Mouse (Mus musculus) cerebellum, adult 11 months (tissue): ENCODE measurements around the gene Nrm.
A peak's percentile ranks its signal among the peaks of the same experiment; 100 is the strongest.

ENCODE experiments used
- DNase-seq: peaks from one replicate; pipeline ENCODE4 v3.0.0; 2022

The Nrm gene

DNA sequence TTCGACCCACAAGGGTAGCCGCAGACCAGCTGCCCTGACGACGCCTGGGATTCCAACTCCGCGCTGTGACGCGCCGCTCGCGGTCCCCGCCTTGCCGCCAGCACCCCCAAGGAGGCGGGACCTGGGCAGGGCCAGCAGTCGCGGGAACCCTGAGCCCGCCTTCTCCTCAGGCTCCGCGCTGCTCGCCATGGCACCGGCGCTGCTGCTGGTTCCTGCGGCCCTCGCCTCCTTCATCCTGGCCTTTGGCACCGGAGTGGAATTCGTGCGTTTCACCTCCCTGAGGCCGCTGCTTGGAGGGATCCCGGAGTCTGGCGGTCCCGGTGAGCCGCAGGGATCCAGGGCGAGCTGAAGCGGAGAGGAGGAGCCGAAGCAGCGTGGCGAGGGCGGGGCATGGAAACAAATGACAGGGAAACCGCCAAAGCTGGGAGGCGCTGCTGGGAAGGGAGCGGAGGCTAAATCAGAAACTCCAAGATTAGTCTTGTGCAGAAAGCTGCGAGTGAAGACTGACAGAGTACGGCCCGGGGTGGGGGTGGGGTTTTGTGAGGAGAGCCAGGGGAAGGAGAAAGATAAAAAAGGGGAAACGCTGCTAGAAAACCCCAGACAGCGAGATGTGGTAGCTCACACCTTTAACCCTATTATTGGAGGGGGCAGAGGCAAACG, at the start of gene Nrm:
Gene Nrm, plus strand, starts transcription at position 121 of the 660 bp plus-strand sequence.
- peak; percentile 87 for DNase-seq

- DNase-seq: no peak
Observed at GRCm38 (mm10) chr17:35812307-35812706, 48.8 kb upstream of the Nrm start.

GRCm38 (mm10) chr17:35812736-35813135, 48.4 kb upstream of the Nrm start:
- no peak for DNase-seq

DNA sequence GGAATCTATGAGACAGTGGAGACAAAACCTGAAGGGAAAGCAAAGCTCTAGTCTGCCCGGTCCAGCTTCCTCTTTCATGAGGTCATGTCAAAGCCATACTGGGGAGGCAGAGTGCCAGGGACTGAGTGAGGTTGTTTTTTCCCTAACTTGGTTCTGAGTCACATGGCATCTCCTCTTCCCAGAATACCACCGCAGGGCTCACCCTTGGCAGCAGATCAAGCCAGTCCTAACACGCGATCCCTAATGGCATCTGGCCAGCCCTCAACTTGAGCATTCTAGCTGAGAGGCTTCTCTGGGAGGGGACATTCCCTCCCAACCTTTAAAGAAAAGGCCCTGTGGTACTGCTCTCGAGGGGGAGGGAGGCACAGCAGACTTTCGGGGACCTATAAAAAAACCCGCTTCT, 47.9 kb upstream of the Nrm start:
- DNase-seq: no peak

GRCm38 (mm10) chr17:35813653-35814052, 47.5 kb upstream of the Nrm start:
- DNase-seq: no peak

DNA sequence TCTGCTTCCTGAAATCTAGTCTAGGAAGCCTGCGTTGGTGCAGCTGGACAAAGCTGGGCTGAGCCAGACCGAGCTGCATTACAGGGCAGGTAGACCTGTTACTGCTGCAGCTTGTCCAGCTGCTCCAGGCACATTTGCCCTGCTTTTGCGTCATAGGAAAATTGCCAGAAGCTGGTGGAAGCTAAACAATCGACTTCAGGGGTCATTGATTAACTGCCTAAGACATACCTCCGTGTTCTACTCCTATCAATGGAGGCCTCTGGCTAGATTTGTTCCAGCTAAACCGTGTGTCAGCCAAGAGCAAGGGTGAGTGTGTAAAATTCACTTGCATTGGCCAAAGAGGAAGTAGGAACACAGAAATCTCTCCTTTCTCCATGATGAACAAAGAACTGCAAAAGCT, 46.4 kb upstream of the Nrm start:
- DNase-seq: no peak

DNA sequence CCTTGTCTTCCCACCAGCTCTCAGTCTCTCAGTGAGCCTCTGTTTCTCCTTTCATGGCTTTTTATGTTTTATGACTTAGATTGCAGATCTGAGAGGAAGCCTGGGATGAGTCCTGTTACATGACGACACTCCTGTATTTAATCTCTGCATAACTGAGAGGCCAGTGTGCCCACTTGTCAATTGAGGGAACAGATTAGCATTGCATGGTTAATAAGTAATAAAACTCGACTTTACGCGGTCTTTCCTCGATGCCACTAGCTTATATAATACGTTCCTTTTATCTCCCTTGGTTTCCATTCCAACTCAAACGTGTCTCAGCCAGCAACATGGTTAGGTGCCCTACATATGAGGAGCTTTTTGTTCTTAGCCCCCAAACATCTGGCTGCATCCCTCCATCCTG, 45.3 kb upstream of the Nrm start:
- DNase-seq: no peak

DNA sequence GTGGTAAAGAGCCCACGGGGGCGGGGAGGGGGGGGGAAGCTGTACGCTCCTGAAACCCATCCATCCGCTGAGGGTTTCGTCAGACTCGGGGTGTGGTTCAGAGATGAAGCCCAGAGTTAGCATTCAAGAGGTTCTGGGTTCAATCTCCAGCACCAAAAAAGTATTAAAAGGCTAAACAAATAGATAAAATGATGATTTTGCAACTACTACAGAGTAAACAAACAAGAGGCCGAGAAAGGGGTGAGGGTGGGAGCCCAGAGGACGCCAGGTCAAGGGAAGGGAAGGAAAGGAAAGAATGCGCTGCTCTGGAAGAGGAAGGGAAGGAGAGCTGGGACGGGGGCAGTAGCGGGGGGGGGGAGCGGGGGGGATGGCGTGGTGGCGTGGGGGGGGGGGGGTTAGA, 44.4 kb upstream of the Nrm start:
- no peak for DNase-seq

DNA sequence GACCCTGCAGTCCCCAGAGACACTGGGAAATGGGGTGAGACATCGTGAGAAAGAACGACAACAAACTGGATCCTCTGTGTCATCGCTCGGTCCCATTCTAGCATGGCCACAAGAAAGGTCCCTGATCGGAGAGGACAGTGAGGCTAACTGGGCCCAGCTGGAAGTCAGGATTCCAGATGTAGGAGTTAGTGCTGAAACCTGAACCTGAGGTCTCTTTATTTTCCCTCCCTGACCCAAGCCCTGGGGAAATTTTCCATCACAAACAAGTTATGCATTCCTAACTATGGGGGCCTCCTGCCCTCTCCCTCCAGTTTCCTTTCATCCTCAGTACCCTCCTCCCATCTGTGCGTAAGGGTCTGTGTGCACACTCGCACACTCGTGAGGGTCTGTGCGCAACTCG, 43.9 kb upstream of the Nrm start:
- DNase-seq: no peak

- no peak for DNase-seq
Observed at GRCm38 (mm10) chr17:35820111-35820510, 41.0 kb upstream of the Nrm start.

DNA sequence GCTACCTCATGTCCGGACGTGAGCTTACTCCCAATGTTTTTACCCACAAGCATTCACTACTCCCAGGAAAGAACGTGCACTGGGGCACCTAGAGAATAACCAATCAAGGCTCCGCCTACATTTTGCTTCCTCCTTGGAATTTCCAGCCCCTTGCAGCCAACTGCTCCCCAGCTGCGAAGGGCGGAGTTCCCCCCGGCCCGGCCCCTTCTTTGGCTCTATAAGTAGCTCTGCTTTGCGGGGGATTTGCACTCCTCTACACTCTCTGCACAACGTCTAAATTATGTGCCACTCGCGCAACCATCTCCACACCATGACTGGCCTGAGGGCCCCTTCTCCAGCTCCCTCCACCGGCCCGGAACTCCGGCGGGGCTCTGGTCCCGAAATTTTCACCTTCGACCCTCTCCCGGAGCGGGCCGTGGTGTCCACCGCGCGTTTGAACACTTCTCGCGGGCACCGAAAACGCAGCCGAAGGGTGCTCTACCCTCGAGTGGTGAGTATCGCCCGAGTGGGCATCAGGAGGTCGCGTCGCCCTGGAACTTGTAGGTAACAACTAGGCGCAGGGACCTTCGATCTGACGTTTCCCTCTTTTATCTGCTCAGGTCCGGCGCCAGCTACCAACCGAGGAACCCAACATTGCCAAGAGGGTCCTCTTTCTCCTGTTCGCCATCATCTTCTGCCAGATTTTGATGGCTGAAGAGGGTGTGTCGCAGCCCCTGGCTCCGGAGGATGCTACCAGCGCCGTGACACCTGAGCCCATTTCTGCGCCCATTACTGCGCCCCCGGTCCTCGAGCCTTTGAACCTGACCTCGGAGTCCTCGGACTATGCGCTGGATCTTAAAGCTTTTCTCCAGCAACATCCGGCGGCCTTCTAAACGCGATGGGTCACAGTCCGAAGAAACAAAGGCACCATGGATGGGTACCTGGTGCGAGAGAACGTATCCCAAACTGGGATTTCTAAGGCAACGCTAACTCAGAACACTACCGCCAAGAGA, 39.4 kb upstream of the Nrm start, which contains the start of gene Ier3:
Gene Ier3, plus strand, starts transcription at position 246 of the 992 bp plus-strand sequence.
- DNase-seq: peak; percentile 54

GRCm38 (mm10) chr17:35822564-35822963, 38.6 kb upstream of the Nrm start:
- no peak for DNase-seq

GRCm38 (mm10) chr17:35822964-35823937, 37.9 kb upstream of the Nrm start, which contains the start of gene Flot1:
TSS of gene Flot1 (plus strand) at chr17:35823230.
- peak; percentile 76 for DNase-seq

DNA sequence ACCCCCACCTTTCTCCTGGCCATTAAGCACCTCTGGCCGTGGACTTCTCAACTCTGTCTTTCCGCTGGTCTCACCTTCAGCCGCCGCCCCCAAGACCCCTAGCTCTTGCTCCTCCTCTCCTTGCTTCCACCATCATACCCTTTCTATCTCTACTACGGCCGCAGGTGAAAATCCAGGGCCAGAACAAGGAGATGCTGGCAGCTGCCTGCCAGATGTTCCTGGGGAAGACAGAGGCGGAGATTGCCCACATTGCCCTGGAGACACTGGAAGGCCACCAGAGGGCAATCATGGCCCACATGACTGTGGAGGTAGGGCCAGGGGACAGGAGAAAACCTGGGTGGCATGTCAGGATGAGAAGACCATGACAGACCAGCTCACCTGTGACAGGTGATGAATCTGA, 36.7 kb upstream of the Nrm start:
- DNase-seq: no peak

- no peak for DNase-seq
Observed at GRCm38 (mm10) chr17:35825109-35825850, 35.8 kb upstream of the Nrm start.

GRCm38 (mm10) chr17:35829737-35830136, 31.4 kb upstream of the Nrm start:
- DNase-seq: peak; percentile 81

- no peak for DNase-seq
Observed at GRCm38 (mm10) chr17:35832400-35833238, 28.5 kb upstream of the Nrm start.

DNA sequence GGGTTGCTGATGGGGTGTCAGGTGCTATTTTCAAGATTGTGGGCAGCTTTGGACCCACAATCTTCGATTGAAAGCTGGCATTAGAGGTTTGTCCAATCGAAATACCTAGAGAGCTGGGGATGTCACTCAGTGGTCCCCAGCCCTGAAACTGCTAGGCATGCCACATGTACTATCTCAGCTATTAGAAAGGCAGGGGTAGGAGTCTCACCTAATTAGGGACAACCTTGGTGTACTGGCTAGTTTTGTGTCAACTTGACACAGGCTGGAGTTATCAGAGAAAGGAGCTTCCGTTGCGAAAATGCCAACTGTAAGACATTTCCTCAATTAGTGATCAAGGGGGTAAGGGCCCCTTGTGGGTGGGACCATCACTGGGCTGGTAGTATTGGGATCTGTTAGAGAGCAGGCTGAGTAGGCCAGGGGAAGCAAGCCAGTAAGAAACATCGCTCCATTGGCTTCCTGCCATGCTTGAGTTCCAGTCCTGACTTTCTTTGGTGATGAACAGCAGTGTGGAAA, 27.8 kb upstream of the Nrm start:
- no peak for DNase-seq

- DNase-seq: no peak
Observed at GRCm38 (mm10) chr17:35833894-35834293, 27.2 kb upstream of the Nrm start.

- DNase-seq: no peak
Observed at GRCm38 (mm10) chr17:35834696-35835422, 26.3 kb upstream of the Nrm start.
